Mouse (Mus musculus): ENCODE measurements around the gene Gm11639.

DNA sequence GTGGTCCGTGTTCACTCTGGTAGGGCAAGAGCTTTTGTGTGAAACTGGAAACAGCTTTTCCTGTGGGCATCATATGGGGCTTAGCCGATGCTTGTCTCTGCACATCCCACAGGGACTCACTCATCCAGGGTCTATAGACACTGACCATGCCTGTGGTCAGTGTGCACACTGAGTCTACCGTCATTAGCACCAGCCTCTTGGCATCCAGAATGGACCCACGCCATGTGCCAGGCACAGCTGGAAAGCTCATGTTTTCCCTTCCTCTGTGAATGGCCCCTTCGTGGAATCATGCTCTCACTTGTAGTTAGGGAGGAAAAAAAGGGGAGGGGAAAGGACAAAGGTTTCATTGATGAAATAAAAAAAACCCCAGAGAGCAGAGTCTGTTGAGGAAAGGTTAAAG lies 47.5 kb upstream of the Gm11639 start:
- TF ChIP-seq RAD21 (IDR thresholded peaks at IDR 0.05; ENCODE audit: low read depth, low read length) (no peak), EP300 (IDR thresholded peaks at IDR 0.05; ENCODE audit: low read depth in 1 of 2, low read length in 2 of 2) (no peak), MAX (IDR thresholded peaks at IDR 0.05; ENCODE audit: low read length) (no peak), CTCF (IDR thresholded peaks at IDR 0.05 in 2 of 3, conservative IDR thresholded peaks at IDR 0.05 in 1 of 3; ENCODE audit: control insufficient read depth in 1 of 3, insufficient read depth in 1 of 3, low read depth in 2 of 3, low read length in 3 of 3, poor library complexity in 1 of 3, severe bottlenecking in 1 of 3) (no peak), HCFC1 (IDR thresholded peaks at IDR 0.05; ENCODE audit: low read depth, low read length) (no peak), USF1 (IDR thresholded peaks at IDR 0.05; ENCODE audit: low read depth, low read length) (no peak), POLR2A (IDR thresholded peaks at IDR 0.05; ENCODE audit: control insufficient read depth in 1 of 2, insufficient read depth in 1 of 2, low read depth in 1 of 2, low read length in 2 of 2, poor library complexity in 1 of 2) (no peak), ZMIZ1 (IDR thresholded peaks at IDR 0.05; ENCODE audit: low read depth, low read length) (no peak), GABPA (IDR thresholded peaks at IDR 0.05; ENCODE audit: low read depth, low read length) (no peak), SMC3 (IDR thresholded peaks at IDR 0.05; ENCODE audit: low read depth, low read length) (no peak), NELFE (IDR thresholded peaks at IDR 0.05; ENCODE audit: low read depth, low read length) (no peak), MXI1 (IDR thresholded peaks at IDR 0.05; ENCODE audit: low read depth, low read length) (no peak)

All from MEL (cell line).